In genomic region chr14:109457537-109458053, GRCm38 (mm10) we compare ENCODE assay signal across 27 mouse cellular contexts.
"Had no signal": no experiment of that assay in that cellular context is flagged by ENCODE, and none has a peak within 500 bp of the region (broad histone marks: within the 10 kb centered on the region; RNA-seq: fewer than 3 reads in every experiment).

No protein-coding gene starts in this region.

- H3K4me3 ChIP-seq: heart, adult 2 months; heart, embryonic 10.5 days; heart, embryonic 12.5 days; hindbrain, embryonic 10.5 days; hindbrain, embryonic 12.5 days; kidney, embryonic 15.5 days; limb, embryonic 13.5 days; limb, embryonic 15.5 days; liver, embryonic 12.5 days had no signal

- H3K4me1 ChIP-seq: heart, embryonic 10.5 days; heart, embryonic 12.5 days; hindbrain, embryonic 10.5 days; hindbrain, embryonic 12.5 days; kidney, embryonic 15.5 days; limb, embryonic 13.5 days; limb, embryonic 15.5 days; liver, embryonic 12.5 days had no signal

- H3K36me3 ChIP-seq: heart, embryonic 10.5 days; heart, embryonic 12.5 days; hindbrain, embryonic 10.5 days; hindbrain, embryonic 12.5 days; kidney, embryonic 15.5 days; limb, embryonic 13.5 days; limb, embryonic 15.5 days; liver, embryonic 12.5 days had no signal

- H3K27me3 ChIP-seq: heart, embryonic 12.5 days; hindbrain, embryonic 12.5 days; kidney, embryonic 15.5 days; limb, embryonic 13.5 days; limb, embryonic 15.5 days; liver, embryonic 12.5 days had no signal

- H3K9ac ChIP-seq: heart, embryonic 12.5 days; hindbrain, embryonic 12.5 days; hindbrain, embryonic 14.5 days; kidney, embryonic 15.5 days; limb, embryonic 13.5 days; limb, embryonic 15.5 days; liver, embryonic 12.5 days had no signal

- H3K27ac ChIP-seq: heart, adult 2 months; heart, embryonic 10.5 days; hindbrain, embryonic 10.5 days; hindbrain, embryonic 12.5 days; hindbrain, embryonic 14.5 days; kidney, embryonic 15.5 days; kidney, postnatal 0 days; limb, embryonic 13.5 days; limb, embryonic 15.5 days; liver, embryonic 12.5 days had no signal

- H3K9me3 ChIP-seq: heart, embryonic 10.5 days; heart, embryonic 12.5 days; hindbrain, embryonic 10.5 days; hindbrain, embryonic 12.5 days; kidney, embryonic 15.5 days; limb, embryonic 13.5 days; limb, embryonic 15.5 days; liver, embryonic 12.5 days had no signal

- H3K4me2 ChIP-seq: heart, embryonic 12.5 days; hindbrain, embryonic 12.5 days; hindbrain, embryonic 14.5 days; kidney, embryonic 15.5 days; limb, embryonic 13.5 days; limb, embryonic 15.5 days; liver, embryonic 12.5 days had no signal

- DNase-seq: gastrocnemius, postnatal 14 days; gastrocnemius, postnatal 36 days; heart, adult 11 months; heart, adult 2 months; heart, postnatal 10 days; heart, postnatal 4 days; kidney, adult 11 months; kidney, adult 2 months; kidney, adult 9 months; kidney, postnatal 14 days; kidney, postnatal 36 days; layer of hippocampus, adult 9-11 months; layer of hippocampus, postnatal 36 days; left cerebral cortex, postnatal 4 days had no signal

- ATAC-seq: hindbrain, embryonic 16.5 days; inflammation-experienced regulatory T-cells, adult 6 months; intestine, embryonic 16.5 days; liver, embryonic 12.5 days had no signal
